9 mouse cellular contexts compared by ENCODE assay signal in genomic region chr4:58082588-58082987, GRCm38 (mm10).
DNase-seq lines count a peak whose midpoint lies in the region; ATAC-seq and TF ChIP-seq lines count a peak whose summit lies in the region.
"Had no signal": no experiment of that assay in that cellular context is flagged by ENCODE, and none has a peak within 500 bp of the region (broad histone marks: within the 10 kb centered on the region; RNA-seq: fewer than 3 reads in every experiment).

No protein-coding gene starts in this region.

- no peak for TF ChIP-seq POLR2A in CH12.LX (IDR thresholded peaks at IDR 0.05; ENCODE audit: low read depth, low read length)

- H3K9ac ChIP-seq in CH12.LX (ENCODE audit: insufficient read depth, low read depth): no peak overlapping the region
- H3K9ac ChIP-seq: hindbrain, embryonic 15.5 days had no signal

- in situ Hi-C loops in CH12.LX (cut with MboI; ENCODE audit: low pct_ligation_motif_present, low pct_unique_long_range_greater_than_20kb, low sequenced_read_pairs): loop anchor here (25.0 kb wide), 1 partner anchor 420 kb away; no protein-coding TSS in a partner anchor

- H3K4me2 ChIP-seq in CH12.LX (ENCODE audit: insufficient read depth, low read depth, poor library complexity, severe bottlenecking): no peak overlapping the region
- H3K4me2 ChIP-seq: hindbrain, embryonic 15.5 days had no signal

- peak; percentile 75 for ATAC-seq in granulocyte monocyte progenitor cell, adult 5-6 weeks (replicated peaks; ENCODE audit: poor library complexity, severe bottlenecking)

- H3K4me3 ChIP-seq in CH12.LX (replicated peaks in 1 of 3; ENCODE audit: low read depth in 2 of 3, low read length in 2 of 3, poor library complexity in 1 of 3): no peak overlapping the region
- H3K4me3 ChIP-seq: hindbrain, embryonic 15.5 days had no signal

- no peak for TF ChIP-seq EP300 in CH12.LX (IDR thresholded peaks at IDR 0.05; ENCODE audit: low read length)

- H3K79me2 ChIP-seq in CH12.LX (replicated peaks; ENCODE audit: control insufficient read depth, extremely low read depth, insufficient read depth, poor library complexity, severe bottlenecking): no peaks in the 10 kb centered on the region

- dilution Hi-C loops in CH12.LX (cut with MboI; ENCODE audit: extremely low pct_ligation_motif_present, extremely low pct_unique_long_range_greater_than_20kb, low sequenced_read_pairs): no loop called here

- peak; percentile 59 for DNase-seq in CH12.LX (ENCODE audit: extremely low read depth)
- DNase-seq in adrenal gland, adult 8-10 months: peak; percentile 35
- peak; percentile 79 for DNase-seq in embryo, embryonic 11 days
- peak; percentile 13 for DNase-seq in layer of hippocampus, adult 9-10 months (ENCODE audit: low spot score)
- DNase-seq in lung, postnatal 4 days: peak; percentile 65 to 78
- peak; percentile 58 to 84 for DNase-seq in right cerebral cortex, postnatal 10 days (ENCODE audit: low spot score in 2 of 2)
- DNase-seq in urinary bladder, postnatal 4 days (ENCODE audit: low spot score in 2 of 2): peak; percentile 44 to 82

- H3K36me3 ChIP-seq in CH12.LX (replicated peaks in 1 of 2; ENCODE audit: control insufficient read depth in 1 of 2, insufficient read depth in 1 of 2, low read length in 1 of 2): no peaks in the 10 kb centered on the region
- H3K36me3 ChIP-seq: hindbrain, embryonic 15.5 days had no signal

- no peak overlapping the region for H3K27ac ChIP-seq in CH12.LX (ENCODE audit: insufficient read depth, low read depth)
- H3K27ac ChIP-seq: hindbrain, embryonic 15.5 days had no signal

- H3K27me3 ChIP-seq in CH12.LX (replicated peaks): no peaks in the 10 kb centered on the region
- H3K27me3 ChIP-seq: hindbrain, embryonic 15.5 days had no signal

- no peaks in the 10 kb centered on the region for H3K9me3 ChIP-seq in CH12.LX (replicated peaks; ENCODE audit: low read length)
- H3K9me3 ChIP-seq: hindbrain, embryonic 15.5 days had no signal

- no peaks in the 10 kb centered on the region for H3K4me1 ChIP-seq in CH12.LX (ENCODE audit: control insufficient read depth in 1 of 2, insufficient read depth in 2 of 2)

- peak; percentile 73 for TF ChIP-seq RAD21 in CH12.LX (IDR thresholded peaks at IDR 0.05; ENCODE audit: low read depth, low read length)

- peak; percentile 69 to 88 for TF ChIP-seq CTCF in CH12.LX (conservative IDR thresholded peaks at IDR 0.05 in 1 of 2, IDR thresholded peaks at IDR 0.05 in 1 of 2; ENCODE audit: low read depth in 2 of 2, low read length in 2 of 2)

TF ChIP-seq in CH12.LX, 34 proteins besides CTCF, POLR2A, EP300 and RAD21:
- TF ChIP-seq POLR2AphosphoS2 (IDR thresholded peaks at IDR 0.05; ENCODE audit: low read depth, low read length) (no peak), ELF1 (IDR thresholded peaks at IDR 0.05; ENCODE audit: low read depth, low read length) (peak; percentile 57; the same call in 1 of the 2 replicates), E2F4 (IDR thresholded peaks at IDR 0.05; ENCODE audit: insufficient replicate concordance, low read depth, low read length) (no peak), SMC3 (IDR thresholded peaks at IDR 0.05; ENCODE audit: low read depth, low read length) (peak; percentile 78), MAX (IDR thresholded peaks at IDR 0.05; ENCODE audit: low read length) (no peak), JUND (conservative IDR thresholded peaks at IDR 0.05; ENCODE audit: low read depth, low read length) (no peak), IRF4 (IDR thresholded peaks at IDR 0.05; ENCODE audit: low read depth, low read length) (peak; percentile 24; the same call in 1 of the 2 replicates), CHD1 (IDR thresholded peaks at IDR 0.05; ENCODE audit: low read depth, low read length) (no peak), ZC3H11A (IDR thresholded peaks at IDR 0.05; ENCODE audit: low read depth, low read length) (0 out of 2 replicates have a peak, but pooled peaks have one; percentile 17), USF1 (IDR thresholded peaks at IDR 0.05; ENCODE audit: low read depth, low read length) (no peak), TCF12 (IDR thresholded peaks at IDR 0.05; ENCODE audit: low read depth, low read length) (0 out of 2 replicates have a peak, but pooled peaks have one; percentile 37)

Comparison
In these comparisons a context has a peak if more than half of its experiments do, and no peak if none do; other contexts are left out.
1. DNase-seq: peak in every context shown above with its lines; median percentile 79 in embryo, embryonic 11 days; 72 in lung, postnatal 4 days; 71 in right cerebral cortex, postnatal 10 days; 63 in urinary bladder, postnatal 4 days; 59 in CH12.LX; 35 in adrenal gland, adult 8-10 months; 13 in layer of hippocampus, adult 9-10 months.